Mouse (Mus musculus) forebrain, embryonic 12.5 days (tissue): ENCODE measurements around the gene Creb3l1. TPM values are rescaled to one million over a fixed set of nuclear protein-coding genes. Genes with fewer than 3 reads are reported as not detected.

ENCODE experiments used
- ATAC-seq: fragments of 200-750 bp; cut with Nextera tagmentation; 2 replicates; pipeline ENCODE4 v1.8.0; 2017; ENCODE audit warnings: moderate TSS enrichment; ENCODE audit not compliant: low FRiP score
- H3K27ac ChIP-seq: fragments of 300-500 bp; sonication (generic); 2 replicates; pipeline ENCODE4 v1.5.1; 2016; ENCODE audit warnings: mild to moderate bottlenecking
- H3K27me3 ChIP-seq: fragments of 300-500 bp; sonication (generic); 2 replicates; pipeline ENCODE4 v1.6.1; 2016; ENCODE audit warnings: mild to moderate bottlenecking
- H3K36me3 ChIP-seq: fragments of 300-500 bp; sonication (generic); replicated peaks from 2 replicates; pipeline ENCODE4 v1.6.1; 2016; ENCODE audit warnings: mild to moderate bottlenecking
- H3K4me1 ChIP-seq: fragments of 300-500 bp; sonication (generic); 2 replicates; pipeline ENCODE4 v1.6.1; 2016
- H3K4me2 ChIP-seq: fragments of 300-500 bp; sonication (generic); 2 replicates; pipeline ENCODE4 v1.6.1; 2016; ENCODE audit warnings: mild to moderate bottlenecking, moderate library complexity
- H3K4me3 ChIP-seq: fragments of 300-500 bp; sonication (generic); replicated peaks from 2 replicates; pipeline ENCODE4 v1.5.1; 2016; ENCODE audit warnings: mild to moderate bottlenecking
- H3K9ac ChIP-seq: fragments of 300-500 bp; sonication (generic); 2 replicates; pipeline ENCODE4 v1.6.1; 2016; ENCODE audit warnings: mild to moderate bottlenecking
- H3K9me3 ChIP-seq: fragments of 300-500 bp; sonication (generic); 2 replicates; pipeline ENCODE4 v1.6.1; 2016
- WGBS: fragments of 180-500 bp; shearing (Covaris S2); methylation state at CpG from one replicate; pipeline ENCODE4 v1.1.7; 2016; 5-methylcytosine and 5-hydroxymethylcytosine counted together
- polyA plus RNA-seq: library from polyadenylated mRNA; unstranded; fragments of >200 nt; fragmentation: Nextera tagmentation; extraction: Ambion mirVana; gene quantifications from 2 replicates; pipeline ENCODE4 v1.2.1, GENCODE M21; 2016

Creb3l1 gene
- polyA plus RNA-seq, 1 experiment from 2014 or later: 1.4 TPM

- no peaks in the 10 kb centered on the region for H3K9me3 ChIP-seq
- H3K27me3 ChIP-seq: 0 out of 2 replicates have a peak, but pooled peaks cover 6% of the 10 kb centered on the region
- no peak overlapping the region for H3K4me2 ChIP-seq
- H3K36me3 ChIP-seq: no peaks in the 10 kb centered on the region
- H3K9ac ChIP-seq: no peak overlapping the region
- no peak overlapping the region for H3K4me3 ChIP-seq
- 1% methylated on average over 3 of the region's 3 CpGs for WGBS
- H3K27ac ChIP-seq: no peak overlapping the region
- peaks cover 17% of the 10 kb centered on the region for H3K4me1 ChIP-seq
- peak; percentile 22; the same call in 1 of the 2 replicates for ATAC-seq
These were observed 36.8 kb downstream of the Creb3l1 start for GRCm38 (mm10) chr2:91987542-91987941.

GRCm38 (mm10) chr2:91986071-91986470 is 38.2 kb downstream of the Creb3l1 start:
- Histone ChIP-seq H3K4me3 (no peak overlapping the region), H3K4me2 (no peak overlapping the region), H3K4me1 (peaks cover 17% of the 10 kb centered on the region), H3K9ac (no peak overlapping the region), H3K27ac (no peak overlapping the region; the same call in none of the 2 replicates), H3K9me3 (no peaks in the 10 kb centered on the region), H3K36me3 (no peaks in the 10 kb centered on the region), H3K27me3 (0 out of 2 replicates have a peak, but pooled peaks cover 6% of the 10 kb centered on the region)
- ATAC-seq: peak; percentile 44; the same call in 1 of the 2 replicates
- 6% methylated on average over 5 of the region's 5 CpGs for WGBS

- ATAC-seq: no peak
- H3K4me3 ChIP-seq: no peak overlapping the region
- no peaks in the 10 kb centered on the region for H3K9me3 ChIP-seq
- no peaks in the 10 kb centered on the region for H3K36me3 ChIP-seq
- peak overlapping the region; percentile 45 for H3K4me2 ChIP-seq
- H3K27ac ChIP-seq: peak overlapping the region; percentile 33; the same call in 1 of the 2 replicates
- 40% methylated on average over 9 of the region's 9 CpGs for WGBS
- no peak overlapping the region for H3K9ac ChIP-seq
- 0 out of 2 replicates have a peak, but pooled peaks cover 6% of the 10 kb centered on the region for H3K27me3 ChIP-seq
- H3K4me1 ChIP-seq: peaks cover 27% of the 10 kb centered on the region
These were observed 39.3 kb downstream of the Creb3l1 start for GRCm38 (mm10) chr2:91984906-91985525.

GRCm38 (mm10) chr2:91984439-91984838 is 39.9 kb downstream of the Creb3l1 start:
- 0 out of 2 replicates have a peak, but pooled peaks cover 6% of the 10 kb centered on the region for H3K27me3 ChIP-seq
- no peaks in the 10 kb centered on the region for H3K36me3 ChIP-seq
- under 1% methylated on average over 10 of the region's 13 CpGs for WGBS
- H3K4me2 ChIP-seq: peak overlapping the region; percentile 45
- H3K4me1 ChIP-seq: peaks cover 33% of the 10 kb centered on the region
- H3K9me3 ChIP-seq: no peaks in the 10 kb centered on the region
- H3K4me3 ChIP-seq: peak overlapping the region; percentile 19; the same call in 1 of the 2 replicates
- H3K9ac ChIP-seq: 0 out of 2 replicates have a peak overlapping the region, but pooled peaks have one; percentile 5
- peak overlapping the region; percentile 33; the same call in 1 of the 2 replicates for H3K27ac ChIP-seq
- peak; percentile 75 for ATAC-seq

- H3K36me3 ChIP-seq: no peaks in the 10 kb centered on the region
- 35% methylated on average over 5 of the region's 5 CpGs for WGBS
- no peak for ATAC-seq
- H3K9ac ChIP-seq: no peak overlapping the region
- H3K27me3 ChIP-seq: peaks cover 26% of the 10 kb centered on the region
- no peak overlapping the region for H3K4me2 ChIP-seq
- peaks cover 49% of the 10 kb centered on the region for H3K4me1 ChIP-seq
- no peak overlapping the region for H3K27ac ChIP-seq
- H3K4me3 ChIP-seq: no peak overlapping the region
- H3K9me3 ChIP-seq: no peaks in the 10 kb centered on the region
These were observed 43.5 kb downstream of the Creb3l1 start for GRCm38 (mm10) chr2:91980830-91981229.

GRCm38 (mm10) chr2:91980245-91980644 is 44.1 kb downstream of the Creb3l1 start:
- Histone ChIP-seq H3K4me2 (no peak overlapping the region), H3K27ac (0 out of 2 replicates have a peak overlapping the region, but pooled peaks have one; percentile 13), H3K27me3 (peaks cover 32% of the 10 kb centered on the region), H3K9ac (no peak overlapping the region), H3K4me3 (no peak overlapping the region), H3K9me3 (no peaks in the 10 kb centered on the region), H3K4me1 (peaks cover 53% of the 10 kb centered on the region), H3K36me3 (no peaks in the 10 kb centered on the region)
- 7% methylated on average over 4 of the region's 4 CpGs for WGBS
- no peak for ATAC-seq

- no peak for ATAC-seq
- WGBS: 31% methylated on average over 2 of the region's 2 CpGs
- Histone ChIP-seq H3K4me2 (no peak overlapping the region), H3K4me1 (peaks cover 47% of the 10 kb centered on the region), H3K9me3 (no peaks in the 10 kb centered on the region), H3K27me3 (peaks cover 49% of the 10 kb centered on the region), H3K9ac (no peak overlapping the region), H3K27ac (peak overlapping the region; percentile 53; the same call in 1 of the 2 replicates), H3K4me3 (no peak overlapping the region), H3K36me3 (no peaks in the 10 kb centered on the region)
These were observed 45.8 kb downstream of the Creb3l1 start for GRCm38 (mm10) chr2:91978547-91978946.

- H3K36me3 ChIP-seq: no peaks in the 10 kb centered on the region
- peak overlapping the region; percentile 53; the same call in 1 of the 2 replicates for H3K27ac ChIP-seq
- H3K9me3 ChIP-seq: no peaks in the 10 kb centered on the region
- WGBS: 82% methylated on average over 4 of the region's 4 CpGs
- H3K9ac ChIP-seq: no peak overlapping the region
- peaks cover 53% of the 10 kb centered on the region for H3K4me1 ChIP-seq
- no peak for ATAC-seq
- peaks cover 54% of the 10 kb centered on the region for H3K27me3 ChIP-seq
- H3K4me3 ChIP-seq: no peak overlapping the region
- no peak overlapping the region for H3K4me2 ChIP-seq
These were observed 46.3 kb downstream of the Creb3l1 start for GRCm38 (mm10) chr2:91977960-91978359.

- Histone ChIP-seq H3K27me3 (peaks cover 71% of the 10 kb centered on the region), H3K27ac (no peak within 1 kb of the TSS), H3K9ac (peak within 1 kb of the TSS; percentile 47), H3K36me3 (no peaks in the 10 kb centered on the region), H3K4me3 (peak within 1 kb of the TSS; percentile 42), H3K4me1 (peaks cover 69% of the 10 kb centered on the region), H3K9me3 (no peaks in the 10 kb centered on the region), H3K4me2 (peak within 1 kb of the TSS; percentile 63)
- ATAC-seq: peak; percentile 57
- WGBS: 1% methylated on average over 71 of the region's 79 CpGs
These were observed 48.4 kb downstream of the Creb3l1 start, which contains the start of gene Dgkz for GRCm38 (mm10) chr2:91975581-91976541. Gene Dgkz (minus strand): TSS chr2:91975864.

GRCm38 (mm10) chr2:91973416-91974135 is 50.7 kb downstream of the Creb3l1 start:
- no peak for ATAC-seq
- no peaks in the 10 kb centered on the region for H3K9me3 ChIP-seq
- no peaks in the 10 kb centered on the region for H3K36me3 ChIP-seq
- H3K27ac ChIP-seq: no peak overlapping the region
- peaks cover 80% of the 10 kb centered on the region for H3K27me3 ChIP-seq
- 19% methylated on average over 7 of the region's 7 CpGs for WGBS
- H3K9ac ChIP-seq: no peak overlapping the region
- H3K4me1 ChIP-seq: peaks cover 48% of the 10 kb centered on the region
- no peak overlapping the region for H3K4me3 ChIP-seq
- H3K4me2 ChIP-seq: no peak overlapping the region

- no peak overlapping the region for H3K27ac ChIP-seq
- no peak for ATAC-seq
- H3K4me3 ChIP-seq: no peak overlapping the region
- 0 out of 2 replicates have a peak overlapping the region, but pooled peaks have one; percentile 25 for H3K9ac ChIP-seq
- H3K4me1 ChIP-seq: peaks cover 42% of the 10 kb centered on the region
- no peaks in the 10 kb centered on the region for H3K36me3 ChIP-seq
- 40% methylated on average over 13 of the region's 13 CpGs for WGBS
- H3K27me3 ChIP-seq: peaks cover 67% of the 10 kb centered on the region
- no peaks in the 10 kb centered on the region for H3K9me3 ChIP-seq
- H3K4me2 ChIP-seq: no peak overlapping the region; the same call in 1 of the 2 replicates
These were observed 52.2 kb downstream of the Creb3l1 start for GRCm38 (mm10) chr2:91972121-91972566.
